Mouse (Mus musculus) neural tube, embryonic 13.5 days (tissue): ENCODE results near the gene Pde4d. TPM values are rescaled to one million over a fixed set of nuclear protein-coding genes. Genes with fewer than 3 reads are reported as not detected.

ENCODE experiments used
- ATAC-seq: fragments of 200-750 bp; cut with Nextera tagmentation; 2 replicates; pipeline ENCODE4 v1.8.0; 2017; ENCODE audit warnings: low read depth, mild to moderate bottlenecking, moderate TSS enrichment, moderate library complexity
- H3K27ac ChIP-seq: fragments of 300-500 bp; sonication (generic); replicated peaks from 2 replicates; pipeline ENCODE4 v1.5.1; 2015; ENCODE audit warnings: moderate library complexity, mild to moderate bottlenecking, inconsistent platforms
- H3K27me3 ChIP-seq: fragments of 300-500 bp; sonication (generic); 2 replicates; pipeline ENCODE4 v1.6.1; 2015; ENCODE audit warnings: mild to moderate bottlenecking, inconsistent platforms
- H3K36me3 ChIP-seq: fragments of 300-500 bp; sonication (generic); 2 replicates; pipeline ENCODE4 v1.6.1; 2015; ENCODE audit warnings: mild to moderate bottlenecking, inconsistent platforms
- H3K4me1 ChIP-seq: fragments of 300-500 bp; sonication (generic); replicated peaks from 2 replicates; pipeline ENCODE4 v1.6.1; 2015; ENCODE audit warnings: inconsistent platforms
- H3K4me2 ChIP-seq: fragments of 300-500 bp; sonication (generic); 2 replicates; pipeline ENCODE4 v1.6.1; 2015; ENCODE audit warnings: inconsistent platforms, mild to moderate bottlenecking, moderate library complexity
- H3K4me3 ChIP-seq: fragments of 300-500 bp; sonication (generic); 2 replicates; pipeline ENCODE4 v1.5.1; 2015; ENCODE audit warnings: mild to moderate bottlenecking, inconsistent platforms
- H3K9ac ChIP-seq: fragments of 300-500 bp; sonication (generic); 2 replicates; pipeline ENCODE4 v1.6.1; 2015; ENCODE audit warnings: moderate library complexity, mild to moderate bottlenecking, inconsistent platforms
- H3K9me3 ChIP-seq: fragments of 300-500 bp; sonication (generic); 2 replicates; pipeline ENCODE4 v1.6.1; 2016; ENCODE audit warnings: inconsistent platforms
- WGBS: fragments of 180-500 bp; shearing (Covaris S2); methylation state at CpG from one replicate; pipeline ENCODE4 v1.1.7; 2015; 5-methylcytosine and 5-hydroxymethylcytosine counted together
- polyA plus RNA-seq: library from polyadenylated mRNA; unstranded; fragments of >200 nt; fragmentation: Nextera tagmentation; extraction: Ambion mirVana; gene quantifications from 2 replicates; pipeline ENCODE4 v1.2.1, GENCODE M21; 2015

Gene Pde4d
- polyA plus RNA-seq, 1 experiment from 2014 or later: 15.5 TPM

GRCm38 (mm10) chr13:109500336-109500735, 1050.6 kb downstream of the Pde4d start:
- no peak overlapping the region for H3K4me2 ChIP-seq
- no peaks in the 10 kb centered on the region for H3K9me3 ChIP-seq
- no peaks in the 10 kb centered on the region for H3K36me3 ChIP-seq
- no peak for ATAC-seq
- H3K27ac ChIP-seq: no peak overlapping the region
- H3K4me3 ChIP-seq: no peak overlapping the region
- H3K9ac ChIP-seq: no peak overlapping the region
- 75% methylated on average over 9 of the region's 9 CpGs for WGBS
- H3K4me1 ChIP-seq: no peaks in the 10 kb centered on the region
- H3K27me3 ChIP-seq: no peaks in the 10 kb centered on the region

- Histone ChIP-seq H3K4me2 (no peak overlapping the region), H3K36me3 (no peaks in the 10 kb centered on the region), H3K4me3 (no peak overlapping the region), H3K27me3 (no peaks in the 10 kb centered on the region), H3K4me1 (no peaks in the 10 kb centered on the region), H3K9ac (no peak overlapping the region), H3K9me3 (no peaks in the 10 kb centered on the region), H3K27ac (no peak overlapping the region)
- WGBS: 90% methylated on average over 7 of the region's 7 CpGs
- ATAC-seq: no peak
Measured at GRCm38 (mm10) chr13:109502796-109503195, 1053.0 kb downstream of the Pde4d start.

GRCm38 (mm10) chr13:109506754-109507153, 1057.0 kb downstream of the Pde4d start:
- Histone ChIP-seq H3K4me1 (no peaks in the 10 kb centered on the region), H3K9me3 (no peaks in the 10 kb centered on the region), H3K36me3 (no peaks in the 10 kb centered on the region), H3K4me2 (no peak overlapping the region), H3K27me3 (no peaks in the 10 kb centered on the region), H3K4me3 (no peak overlapping the region), H3K27ac (no peak overlapping the region), H3K9ac (no peak overlapping the region)
- WGBS: 77% methylated on average over 7 of the region's 7 CpGs
- ATAC-seq: no peak

GRCm38 (mm10) chr13:109508472-109508871, 1058.7 kb downstream of the Pde4d start:
- no peak overlapping the region for H3K4me3 ChIP-seq
- H3K27me3 ChIP-seq: no peaks in the 10 kb centered on the region
- no peak overlapping the region for H3K4me2 ChIP-seq
- 88% methylated on average over 4 of the region's 4 CpGs for WGBS
- no peaks in the 10 kb centered on the region for H3K4me1 ChIP-seq
- H3K36me3 ChIP-seq: no peaks in the 10 kb centered on the region
- no peaks in the 10 kb centered on the region for H3K9me3 ChIP-seq
- no peak overlapping the region for H3K27ac ChIP-seq
- H3K9ac ChIP-seq: no peak overlapping the region
- ATAC-seq: no peak

GRCm38 (mm10) chr13:109518194-109518593, 1068.4 kb downstream of the Pde4d start:
- WGBS: 92% methylated on average over 1 of the region's 1 CpGs

GRCm38 (mm10) chr13:109519485-109519884, 1069.7 kb downstream of the Pde4d start:
- Histone ChIP-seq H3K4me1 (no peaks in the 10 kb centered on the region), H3K27me3 (no peaks in the 10 kb centered on the region), H3K4me3 (no peak overlapping the region), H3K9ac (no peak overlapping the region), H3K9me3 (no peaks in the 10 kb centered on the region), H3K36me3 (no peaks in the 10 kb centered on the region), H3K27ac (no peak overlapping the region), H3K4me2 (no peak overlapping the region)
- no peak for ATAC-seq
- 44% methylated on average over 3 of the region's 3 CpGs for WGBS

More at GRCm38 (mm10) chr13:109518194-109518593, 1068.4 kb downstream of the Pde4d start:
- H3K9ac ChIP-seq: no peak overlapping the region
- no peaks in the 10 kb centered on the region for H3K9me3 ChIP-seq
- no peaks in the 10 kb centered on the region for H3K36me3 ChIP-seq
- H3K27ac ChIP-seq: no peak overlapping the region
- H3K4me3 ChIP-seq: no peak overlapping the region
- no peak overlapping the region for H3K4me2 ChIP-seq
- no peak for ATAC-seq
- H3K27me3 ChIP-seq: no peaks in the 10 kb centered on the region
- no peaks in the 10 kb centered on the region for H3K4me1 ChIP-seq

GRCm38 (mm10) chr13:109519966-109520646, 1070.4 kb downstream of the Pde4d start:
- no peaks in the 10 kb centered on the region for H3K9me3 ChIP-seq
- no peak overlapping the region for H3K27ac ChIP-seq
- no peak overlapping the region for H3K4me3 ChIP-seq
- H3K27me3 ChIP-seq: no peaks in the 10 kb centered on the region
- WGBS: 91% methylated on average over 2 of the region's 2 CpGs
- ATAC-seq: no peak
- no peaks in the 10 kb centered on the region for H3K36me3 ChIP-seq
- no peak overlapping the region for H3K4me2 ChIP-seq
- no peaks in the 10 kb centered on the region for H3K4me1 ChIP-seq
- no peak overlapping the region for H3K9ac ChIP-seq

- Histone ChIP-seq H3K36me3 (no peaks in the 10 kb centered on the region), H3K9me3 (no peaks in the 10 kb centered on the region), H3K4me2 (no peak overlapping the region), H3K27ac (peak overlapping the region; percentile 65), H3K4me1 (peaks cover 27% of the 10 kb centered on the region), H3K9ac (no peak overlapping the region), H3K4me3 (no peak overlapping the region), H3K27me3 (no peaks in the 10 kb centered on the region)
- 47% methylated on average over 3 of the region's 3 CpGs for WGBS
- peak; percentile 52 for ATAC-seq
Measured at GRCm38 (mm10) chr13:109533838-109534523, 1084.2 kb downstream of the Pde4d start.

GRCm38 (mm10) chr13:109534709-109535284, 1085.0 kb downstream of the Pde4d start:
- H3K4me2 ChIP-seq: no peak overlapping the region
- no peak for ATAC-seq
- peak overlapping the region; percentile 65 for H3K27ac ChIP-seq

GRCm38 (mm10) chr13:109536636-109537035, 1086.9 kb downstream of the Pde4d start:
- WGBS: 72% methylated on average over 4 of the region's 4 CpGs

More at GRCm38 (mm10) chr13:109534709-109535284, 1085.0 kb downstream of the Pde4d start:
- no peaks in the 10 kb centered on the region for H3K9me3 ChIP-seq
- H3K27me3 ChIP-seq: no peaks in the 10 kb centered on the region
- H3K36me3 ChIP-seq: no peaks in the 10 kb centered on the region
- H3K4me3 ChIP-seq: no peak overlapping the region
- 69% methylated on average over 5 of the region's 5 CpGs for WGBS
- H3K4me1 ChIP-seq: peaks cover 23% of the 10 kb centered on the region
- H3K9ac ChIP-seq: no peak overlapping the region

GRCm38 (mm10) chr13:109539371-109539770, 1089.6 kb downstream of the Pde4d start:
- H3K4me1 ChIP-seq: peaks cover 17% of the 10 kb centered on the region
- no peak overlapping the region for H3K9ac ChIP-seq
- no peak overlapping the region for H3K27ac ChIP-seq
- no peaks in the 10 kb centered on the region for H3K36me3 ChIP-seq
- 46% methylated on average over 3 of the region's 3 CpGs for WGBS
- no peaks in the 10 kb centered on the region for H3K27me3 ChIP-seq
- no peak overlapping the region for H3K4me2 ChIP-seq
- no peaks in the 10 kb centered on the region for H3K9me3 ChIP-seq
- H3K4me3 ChIP-seq: no peak overlapping the region
- ATAC-seq: no peak

More at GRCm38 (mm10) chr13:109536636-109537035, 1086.9 kb downstream of the Pde4d start:
- ATAC-seq: no peak
- Histone ChIP-seq H3K27me3 (no peaks in the 10 kb centered on the region), H3K4me2 (no peak overlapping the region), H3K4me3 (no peak overlapping the region), H3K4me1 (peaks cover 23% of the 10 kb centered on the region), H3K27ac (no peak overlapping the region), H3K9me3 (no peaks in the 10 kb centered on the region), H3K9ac (no peak overlapping the region), H3K36me3 (no peaks in the 10 kb centered on the region)

GRCm38 (mm10) chr13:109544646-109545045, 1094.9 kb downstream of the Pde4d start:
- peaks cover 12% of the 10 kb centered on the region; the same call in 1 of the 2 replicates for H3K4me1 ChIP-seq
- no peaks in the 10 kb centered on the region for H3K27me3 ChIP-seq
- 61% methylated on average over 4 of the region's 4 CpGs for WGBS
- no peak overlapping the region for H3K4me3 ChIP-seq
- H3K9me3 ChIP-seq: no peaks in the 10 kb centered on the region
- no peaks in the 10 kb centered on the region for H3K36me3 ChIP-seq
- no peak overlapping the region for H3K4me2 ChIP-seq
- no peak overlapping the region for H3K9ac ChIP-seq
- H3K27ac ChIP-seq: no peak overlapping the region
- no peak for ATAC-seq
